Mouse (Mus musculus) embryonic facial prominence, embryonic 11.5 days (tissue): ENCODE results near the gene Dclk1. TPM values are rescaled to one million over a fixed set of nuclear protein-coding genes. Genes with fewer than 3 reads are reported as not detected.

ENCODE experiments used
- ATAC-seq: fragments of 200-750 bp; cut with Nextera tagmentation; replicated peaks from 2 replicates; pipeline ENCODE4 v1.8.0; 2017; ENCODE audit warnings: low read depth; ENCODE audit not compliant: insufficient number of reproducible peaks, low FRiP score, low TSS enrichment
- DNase-seq: peaks from one replicate; pipeline ENCODE4 v3.0.0-alpha.2; 2015; ENCODE audit warnings: low spot score
- H3K27ac ChIP-seq: fragments of 300-500 bp; sonication (generic); replicated peaks from 2 replicates; pipeline ENCODE4 v1.5.1; 2014; ENCODE audit warnings: mild to moderate bottlenecking, low read depth, low read length, control low read depth
- H3K27me3 ChIP-seq: fragments of 300-500 bp; sonication (generic); 2 replicates; pipeline ENCODE4 v1.6.1; 2014; ENCODE audit warnings: mild to moderate bottlenecking, low read length, moderate library complexity, mixed read lengths; ENCODE audit not compliant: control insufficient read depth, insufficient read depth
- H3K36me3 ChIP-seq: fragments of 300-500 bp; sonication (generic); replicated peaks from 2 replicates; pipeline ENCODE4 v1.6.1; 2014; ENCODE audit warnings: low read depth, mild to moderate bottlenecking, low read length, moderate library complexity, mixed read lengths; ENCODE audit not compliant: control insufficient read depth, insufficient read depth
- H3K4me1 ChIP-seq: fragments of 300-500 bp; sonication (generic); 2 replicates; pipeline ENCODE4 v1.6.1; 2014; ENCODE audit warnings: low read length, mixed read lengths; ENCODE audit not compliant: control insufficient read depth, insufficient read depth
- H3K4me2 ChIP-seq: fragments of 300-500 bp; sonication (generic); 2 replicates; pipeline ENCODE4 v1.6.1; 2014; ENCODE audit warnings: low read depth, mild to moderate bottlenecking, control low read depth, low read length, moderate library complexity
- H3K4me3 ChIP-seq: fragments of 300-500 bp; sonication (generic); 2 replicates; pipeline ENCODE4 v1.5.1; 2014; ENCODE audit warnings: low read depth, low read length, control low read depth
- H3K9ac ChIP-seq: fragments of 300-500 bp; sonication (generic); replicated peaks from 2 replicates; pipeline ENCODE4 v1.6.1; 2014; ENCODE audit warnings: mild to moderate bottlenecking, control low read depth, low read length
- H3K9me3 ChIP-seq: fragments of 300-500 bp; sonication (generic); replicated peaks from 2 replicates; pipeline ENCODE4 v1.6.1; 2016; ENCODE audit warnings: mild to moderate bottlenecking, low read length, inconsistent platforms, mixed read lengths; ENCODE audit not compliant: control insufficient read depth
- WGBS: fragments of 180-500 bp; shearing (Covaris S2); extraction: QIAGEN DNeasy Blood & Tissue Kit; methylation state at CpG from one replicate; pipeline ENCODE4 v1.1.7; 2014; 5-methylcytosine and 5-hydroxymethylcytosine counted together
- polyA plus RNA-seq: library from polyadenylated mRNA; unstranded; fragments of >200 nt; fragmentation: Nextera tagmentation; extraction: Ambion mirVana; gene quantifications from 2 replicates; pipeline ENCODE4 v1.2.1, GENCODE M21; 2014

Gene Dclk1
- polyA plus RNA-seq, 1 experiment from 2014 or later, result 32.9 TPM

GRCm38 (mm10) chr3:55511658-55512057 is 269.5 kb downstream of the Dclk1 start:
- no peaks in the 10 kb centered on the region for H3K36me3 ChIP-seq
- no peak overlapping the region for H3K9ac ChIP-seq
- no peak overlapping the region for H3K4me3 ChIP-seq
- WGBS, result 43% methylated on average over 6 of the region's 6 CpGs
- no peak overlapping the region for H3K4me2 ChIP-seq
- H3K4me1 ChIP-seq, result no peaks in the 10 kb centered on the region; the same call in 1 of the 2 replicates
- ATAC-seq, result no peak
- no peaks in the 10 kb centered on the region for H3K9me3 ChIP-seq
- no peak overlapping the region for H3K27ac ChIP-seq
- no peak for DNase-seq
- H3K27me3 ChIP-seq, result no peaks in the 10 kb centered on the region

GRCm38 (mm10) chr3:55515966-55516365 is 273.8 kb downstream of the Dclk1 start:
- DNase-seq (no peak), ATAC-seq (no peak)
- Histone ChIP-seq H3K27ac (no peak overlapping the region), H3K4me1 (no peaks in the 10 kb centered on the region; the same call in 1 of the 2 replicates), H3K9me3 (no peaks in the 10 kb centered on the region), H3K27me3 (no peaks in the 10 kb centered on the region), H3K4me3 (no peak overlapping the region), H3K36me3 (no peaks in the 10 kb centered on the region), H3K4me2 (no peak overlapping the region), H3K9ac (no peak overlapping the region)
- WGBS, result 58% methylated on average over 5 of the region's 5 CpGs

DNA sequence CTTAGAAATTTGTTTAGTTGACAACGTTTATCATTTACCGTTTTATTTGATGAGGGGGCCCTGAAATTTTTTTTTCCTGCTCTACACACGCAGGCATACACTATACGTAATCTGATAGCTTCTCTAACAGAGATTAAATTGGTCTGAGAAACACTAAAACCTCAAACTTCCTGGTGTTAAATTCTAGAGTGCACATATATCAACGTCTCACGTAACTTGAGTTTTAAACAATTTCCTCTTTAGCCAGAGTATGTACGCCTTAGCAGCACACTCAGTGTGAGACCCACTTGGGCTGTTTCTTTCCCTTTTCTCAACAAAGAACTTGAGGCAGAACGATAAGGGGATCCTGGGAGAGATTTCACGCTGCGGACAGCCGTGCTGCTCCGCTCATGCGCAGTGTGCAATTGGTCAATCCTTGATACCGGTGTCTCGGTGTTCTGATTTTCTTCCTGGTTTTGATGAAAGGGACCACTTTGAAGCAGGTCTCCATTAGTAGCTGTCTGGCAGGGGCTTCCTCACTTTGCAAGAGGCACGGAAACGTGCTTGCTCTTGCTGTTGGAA is 275.4 kb downstream of the Dclk1 start:
- no peak overlapping the region for H3K9ac ChIP-seq
- no peak overlapping the region for H3K4me3 ChIP-seq
- H3K36me3 ChIP-seq, result no peaks in the 10 kb centered on the region
- H3K4me2 ChIP-seq, result no peak overlapping the region
- no peaks in the 10 kb centered on the region for H3K27me3 ChIP-seq
- H3K4me1 ChIP-seq, result peaks cover 4% of the 10 kb centered on the region; the same call in 1 of the 2 replicates
- 0 out of 2 replicates have a peak overlapping the region, but pooled peaks have one; percentile 10 for H3K27ac ChIP-seq
- no peak for ATAC-seq
- H3K9me3 ChIP-seq, result no peaks in the 10 kb centered on the region
- no peak for DNase-seq
- WGBS, result 54% methylated on average over 17 of the region's 17 CpGs

- WGBS, result 18% methylated on average over 12 of the region's 12 CpGs
- H3K27ac ChIP-seq, result peak overlapping the region; percentile 59
- no peak overlapping the region; the same call in 1 of the 2 replicates for H3K4me2 ChIP-seq
- no peaks in the 10 kb centered on the region for H3K36me3 ChIP-seq
- H3K4me1 ChIP-seq, result peaks cover 4% of the 10 kb centered on the region
- H3K9ac ChIP-seq, result no peak overlapping the region
- H3K27me3 ChIP-seq, result no peaks in the 10 kb centered on the region
- ATAC-seq (peak; percentile 63; the same call in 1 of the 2 replicates), DNase-seq (peak; percentile 91)
- H3K9me3 ChIP-seq, result no peaks in the 10 kb centered on the region
- no peak overlapping the region for H3K4me3 ChIP-seq
Measured at GRCm38 (mm10) chr3:55520240-55521180, 278.3 kb downstream of the Dclk1 start.

DNA sequence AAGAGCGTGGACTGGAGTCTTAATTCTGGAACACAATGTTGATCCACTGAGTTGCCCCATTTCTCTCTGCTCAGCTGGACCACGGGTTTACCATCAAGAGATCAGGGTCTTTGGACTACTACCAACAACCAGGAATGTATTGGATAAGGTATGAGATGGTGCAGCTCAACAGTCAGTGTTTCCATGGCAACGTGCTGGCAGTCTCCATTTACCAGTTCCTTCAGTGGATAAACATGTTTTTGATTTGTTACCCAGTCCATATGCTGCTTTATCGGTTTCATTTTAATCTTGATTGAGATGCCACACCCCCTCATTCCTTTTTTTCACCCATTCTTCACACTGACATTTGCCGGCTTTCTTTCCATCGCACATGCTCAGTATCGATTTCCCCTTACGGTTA is 279.6 kb downstream of the Dclk1 start:
- 64% methylated on average over 8 of the region's 8 CpGs for WGBS
- Histone ChIP-seq H3K27ac (no peak overlapping the region), H3K4me3 (no peak overlapping the region), H3K27me3 (no peaks in the 10 kb centered on the region), H3K4me2 (no peak overlapping the region), H3K9me3 (no peaks in the 10 kb centered on the region), H3K9ac (no peak overlapping the region), H3K36me3 (no peaks in the 10 kb centered on the region), H3K4me1 (peaks cover 4% of the 10 kb centered on the region)
- DNase-seq (peak; percentile 65), ATAC-seq (no peak)

GRCm38 (mm10) chr3:55523224-55523623 is 281.1 kb downstream of the Dclk1 start:
- no peak overlapping the region for H3K27ac ChIP-seq
- peaks cover 4% of the 10 kb centered on the region for H3K4me1 ChIP-seq
- 23% methylated on average over 7 of the region's 7 CpGs for WGBS
- H3K9me3 ChIP-seq, result no peaks in the 10 kb centered on the region
- DNase-seq (peak; percentile 43), ATAC-seq (peak; percentile 68)
- no peaks in the 10 kb centered on the region for H3K27me3 ChIP-seq
- H3K36me3 ChIP-seq, result no peaks in the 10 kb centered on the region
- H3K4me2 ChIP-seq, result no peak overlapping the region
- no peak overlapping the region for H3K4me3 ChIP-seq
- H3K9ac ChIP-seq, result no peak overlapping the region

- no peaks in the 10 kb centered on the region for H3K27me3 ChIP-seq
- DNase-seq, result no peak
- no peak overlapping the region for H3K4me3 ChIP-seq
- no peak overlapping the region for H3K9ac ChIP-seq
- 53% methylated on average over 16 of the region's 16 CpGs for whole genome bisulfite sequencing
- no peaks in the 10 kb centered on the region for H3K9me3 ChIP-seq
- ATAC-seq, result no peak
- H3K4me1 ChIP-seq, result peaks cover 4% of the 10 kb centered on the region
- H3K4me2 ChIP-seq, result no peak overlapping the region
- H3K36me3 ChIP-seq, result no peaks in the 10 kb centered on the region
- H3K27ac ChIP-seq, result no peak overlapping the region
Measured at GRCm38 (mm10) chr3:55523735-55524477, 281.7 kb downstream of the Dclk1 start.
